Mouse (Mus musculus): ENCODE data around the gene Ext2. TPM values are rescaled to one million over a fixed set of nuclear protein-coding genes. Genes with fewer than 3 reads are reported as not detected.

Gene Ext2
- polyA plus RNA-seq, 1 experiment: not detected

DNA sequence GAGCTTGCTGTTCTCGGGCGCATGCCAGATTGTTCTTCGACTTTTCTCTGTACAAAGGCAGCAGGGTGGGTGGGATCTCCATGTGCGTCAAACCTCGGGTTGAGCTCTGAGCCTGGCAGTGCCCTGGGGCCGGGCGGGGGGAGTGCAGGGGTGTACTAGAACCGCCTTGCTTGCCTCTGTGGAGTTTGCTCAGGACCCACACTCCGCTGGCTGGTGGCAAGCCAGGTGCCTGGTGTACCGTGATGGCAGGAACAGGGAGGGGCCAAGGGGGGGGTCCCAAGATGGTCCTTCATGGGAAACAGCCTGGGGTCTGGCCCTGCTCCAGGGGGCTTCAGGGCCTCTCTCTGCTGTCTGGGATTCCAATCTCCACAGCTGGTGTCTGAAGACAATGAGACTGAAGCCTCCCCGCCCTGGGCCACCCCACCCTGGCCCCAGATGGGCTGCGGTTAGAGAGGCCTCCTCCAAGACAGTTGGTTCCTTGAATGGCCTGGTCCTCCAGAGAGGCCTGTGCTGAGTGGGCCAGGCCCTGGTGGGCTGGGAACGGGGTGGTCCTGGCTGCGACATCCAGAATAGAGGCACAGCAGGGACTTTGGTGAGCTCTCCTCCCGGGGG is 150.7 kb downstream of the Ext2 start:
- H3K4me3 ChIP-seq (ENCODE audit: insufficient read depth, low read depth, low read length): no peak overlapping the region
- 72% methylated on average over 15 of the region's 15 CpGs for WGBS
- TF ChIP-seq CTCF (IDR thresholded peaks at IDR 0.05; ENCODE audit: insufficient read depth, low read depth, low read length): no peak
- no peak for TF ChIP-seq POLR2A (IDR thresholded peaks at IDR 0.05; ENCODE audit: insufficient read depth, low read depth, low read length)
- H3K27ac ChIP-seq (ENCODE audit: insufficient read depth, low read depth, low read length): no peak overlapping the region
- H3K4me1 ChIP-seq (ENCODE audit: control insufficient read depth, insufficient read depth, low read length): no peaks in the 10 kb centered on the region

DNA sequence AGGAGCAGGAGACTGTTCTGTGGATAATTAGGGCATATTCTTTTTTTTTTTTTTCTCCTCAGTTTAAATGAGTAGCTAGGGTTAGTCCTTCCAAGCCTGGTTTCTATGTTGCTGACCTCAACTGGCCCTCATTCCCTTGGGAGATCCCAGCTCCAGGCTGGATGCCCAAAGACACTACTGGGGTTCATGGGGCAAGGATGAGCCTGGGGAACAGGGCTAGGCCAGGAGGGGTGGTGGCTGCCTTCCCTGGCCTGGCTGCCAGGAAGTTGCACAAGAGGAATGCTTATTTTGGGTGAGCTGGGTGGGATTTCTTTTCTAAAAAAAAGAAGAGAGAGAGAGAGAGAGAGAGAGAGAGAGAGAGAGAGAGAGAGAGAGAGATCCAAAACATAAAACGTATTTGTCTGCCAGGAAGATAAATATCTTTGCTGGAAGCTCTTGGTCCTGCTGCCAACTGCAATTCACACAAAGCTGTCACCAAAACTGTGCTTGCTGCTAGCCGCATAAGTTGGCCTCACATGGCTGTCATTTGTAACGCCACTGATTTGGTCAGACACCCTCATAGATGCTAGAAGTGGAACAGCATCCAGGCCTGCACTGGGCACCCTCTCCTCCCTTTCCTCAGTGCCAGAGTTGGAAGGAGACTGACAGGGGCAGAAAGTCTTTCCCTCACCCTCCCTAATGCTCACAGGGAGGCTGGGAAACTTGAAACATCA is 156.1 kb downstream of the Ext2 start:
- TF ChIP-seq POLR2A (IDR thresholded peaks at IDR 0.05; ENCODE audit: insufficient read depth, low read depth, low read length): no peak
- TF ChIP-seq CTCF (IDR thresholded peaks at IDR 0.05; ENCODE audit: insufficient read depth, low read depth, low read length): no peak
- Histone ChIP-seq H3K27ac (ENCODE audit: insufficient read depth, low read depth, low read length) (no peak overlapping the region), H3K4me3 (ENCODE audit: insufficient read depth, low read depth, low read length) (no peak overlapping the region), H3K4me1 (ENCODE audit: control insufficient read depth, insufficient read depth, low read length) (no peaks in the 10 kb centered on the region)
- WGBS: 51% methylated on average over 3 of the region's 3 CpGs

DNA sequence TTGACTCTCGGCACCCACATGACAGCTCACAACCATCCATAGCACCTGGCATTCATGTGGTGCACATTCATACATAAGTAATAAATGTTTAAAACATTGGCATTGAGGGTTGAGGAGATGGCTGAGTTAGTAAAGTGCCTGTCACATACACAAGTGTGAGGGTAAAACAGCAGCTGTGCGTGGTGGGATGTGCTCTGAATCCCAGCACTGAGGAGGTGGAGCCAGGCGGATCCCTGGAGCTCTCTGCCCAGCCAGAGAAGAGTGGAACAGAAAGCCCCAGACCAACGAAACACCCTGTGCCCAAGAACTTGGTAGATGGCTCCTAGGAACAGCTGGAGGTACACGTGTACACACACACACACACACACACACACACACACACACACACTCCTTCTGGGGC is 156.9 kb downstream of the Ext2 start:
- Histone ChIP-seq H3K4me1 (ENCODE audit: control insufficient read depth, insufficient read depth, low read length) (no peaks in the 10 kb centered on the region), H3K27ac (ENCODE audit: insufficient read depth, low read depth, low read length) (no peak overlapping the region), H3K4me3 (ENCODE audit: insufficient read depth, low read depth, low read length) (no peak overlapping the region)
- WGBS: 64% methylated on average over 5 of the region's 5 CpGs
- TF ChIP-seq POLR2A (IDR thresholded peaks at IDR 0.05; ENCODE audit: insufficient read depth, low read depth, low read length): no peak
- no peak for TF ChIP-seq CTCF (IDR thresholded peaks at IDR 0.05; ENCODE audit: insufficient read depth, low read depth, low read length)

DNA sequence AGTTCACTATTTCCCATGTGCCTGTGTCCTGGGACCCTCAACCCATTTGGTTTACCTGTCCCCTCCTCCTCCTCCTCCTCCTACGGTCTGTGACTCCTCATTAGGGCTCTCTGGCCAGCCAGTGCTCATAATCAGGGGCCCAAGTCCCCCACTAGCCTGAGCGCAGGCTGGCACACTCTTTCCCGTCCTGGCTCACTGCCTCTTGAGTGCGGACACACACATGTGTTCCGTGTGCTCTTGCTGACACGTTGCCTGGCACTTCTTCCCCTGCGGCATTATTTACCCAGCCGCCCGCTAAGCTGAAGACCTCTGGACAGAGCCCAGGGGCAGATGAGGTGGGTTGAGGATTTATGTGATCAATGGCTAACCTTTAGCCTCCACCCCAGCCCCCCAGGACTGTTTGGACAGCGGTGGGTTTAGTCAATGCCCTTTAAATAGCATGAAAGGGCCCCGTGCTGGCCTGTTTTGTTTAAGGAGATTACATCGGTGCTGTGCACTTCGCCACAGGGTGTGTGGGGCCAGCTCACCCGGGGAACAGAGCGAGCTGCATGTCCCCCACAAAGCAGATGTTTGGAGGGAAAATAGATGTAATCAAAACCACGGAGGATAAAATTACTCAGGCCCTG is 160.0 kb downstream of the Ext2 start:
- H3K27ac ChIP-seq (ENCODE audit: insufficient read depth, low read depth, low read length): no peak overlapping the region
- TF ChIP-seq CTCF (IDR thresholded peaks at IDR 0.05; ENCODE audit: insufficient read depth, low read depth, low read length): no peak
- no peak for TF ChIP-seq POLR2A (IDR thresholded peaks at IDR 0.05; ENCODE audit: insufficient read depth, low read depth, low read length)
- H3K4me3 ChIP-seq (ENCODE audit: insufficient read depth, low read depth, low read length): no peak overlapping the region
- 44% methylated on average over 16 of the region's 16 CpGs for WGBS
- no peaks in the 10 kb centered on the region for H3K4me1 ChIP-seq (ENCODE audit: control insufficient read depth, insufficient read depth, low read length)

DNA sequence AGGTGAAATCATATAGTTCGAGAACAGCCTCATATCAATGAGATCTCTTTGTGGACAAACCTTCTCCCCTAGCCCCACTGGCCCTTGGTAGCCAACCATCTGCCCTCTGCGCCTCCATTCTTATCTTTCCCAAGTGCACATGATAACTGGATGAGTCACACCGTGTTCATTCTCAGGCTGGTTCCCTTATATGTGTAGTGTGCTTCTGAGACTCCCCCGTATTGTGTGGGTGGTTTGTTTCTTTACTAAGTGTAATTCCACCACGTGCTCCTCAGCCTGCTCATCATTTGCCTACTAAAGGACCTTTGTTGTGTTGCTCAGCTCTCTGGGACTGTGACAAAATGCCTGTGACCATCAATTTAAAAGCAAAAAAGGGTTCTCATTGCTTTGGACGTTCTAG is 161.3 kb downstream of the Ext2 start:
- TF ChIP-seq CTCF (IDR thresholded peaks at IDR 0.05; ENCODE audit: insufficient read depth, low read depth, low read length) (no peak), POLR2A (IDR thresholded peaks at IDR 0.05; ENCODE audit: insufficient read depth, low read depth, low read length) (no peak)
- no peak overlapping the region for H3K4me3 ChIP-seq (ENCODE audit: insufficient read depth, low read depth, low read length)
- 65% methylated on average over 6 of the region's 6 CpGs for WGBS
- H3K27ac ChIP-seq (ENCODE audit: insufficient read depth, low read depth, low read length): no peak overlapping the region
- H3K4me1 ChIP-seq (ENCODE audit: control insufficient read depth, insufficient read depth, low read length): no peaks in the 10 kb centered on the region

DNA sequence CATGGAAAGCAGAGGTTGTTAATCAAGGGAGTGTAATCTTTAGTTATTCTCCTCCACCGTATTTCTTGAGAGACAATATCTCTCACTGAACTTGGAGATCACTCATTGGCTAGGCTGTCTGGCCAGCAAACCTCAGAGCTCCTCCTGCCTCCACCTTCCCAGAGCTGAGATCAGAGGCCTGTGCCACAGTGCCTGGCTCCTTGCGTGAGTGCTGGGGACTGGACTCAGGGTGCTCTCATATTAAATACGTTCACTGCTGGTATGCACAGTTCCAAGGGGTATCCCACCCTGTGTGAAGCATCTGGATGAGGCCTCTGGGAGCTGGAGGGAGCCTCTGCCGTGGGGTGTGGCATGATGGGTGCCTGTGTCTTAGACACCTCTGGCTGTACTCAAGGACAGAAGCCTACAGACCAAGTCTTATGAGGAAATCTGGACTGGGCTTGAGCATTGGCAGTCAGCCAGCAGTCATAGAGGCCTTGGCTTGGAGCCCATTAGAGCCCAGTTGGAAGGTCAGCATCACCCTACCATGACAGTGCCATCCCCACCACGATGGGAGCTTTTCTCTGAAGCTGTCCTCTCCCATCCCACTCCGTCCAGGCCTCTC is 162.6 kb downstream of the Ext2 start:
- TF ChIP-seq POLR2A (IDR thresholded peaks at IDR 0.05; ENCODE audit: insufficient read depth, low read depth, low read length) (no peak), CTCF (IDR thresholded peaks at IDR 0.05; ENCODE audit: insufficient read depth, low read depth, low read length) (no peak)
- no peak overlapping the region for H3K27ac ChIP-seq (ENCODE audit: insufficient read depth, low read depth, low read length)
- H3K4me3 ChIP-seq (ENCODE audit: insufficient read depth, low read depth, low read length): no peak overlapping the region
- WGBS: 81% methylated on average over 6 of the region's 6 CpGs
- no peaks in the 10 kb centered on the region for H3K4me1 ChIP-seq (ENCODE audit: control insufficient read depth, insufficient read depth, low read length)

DNA sequence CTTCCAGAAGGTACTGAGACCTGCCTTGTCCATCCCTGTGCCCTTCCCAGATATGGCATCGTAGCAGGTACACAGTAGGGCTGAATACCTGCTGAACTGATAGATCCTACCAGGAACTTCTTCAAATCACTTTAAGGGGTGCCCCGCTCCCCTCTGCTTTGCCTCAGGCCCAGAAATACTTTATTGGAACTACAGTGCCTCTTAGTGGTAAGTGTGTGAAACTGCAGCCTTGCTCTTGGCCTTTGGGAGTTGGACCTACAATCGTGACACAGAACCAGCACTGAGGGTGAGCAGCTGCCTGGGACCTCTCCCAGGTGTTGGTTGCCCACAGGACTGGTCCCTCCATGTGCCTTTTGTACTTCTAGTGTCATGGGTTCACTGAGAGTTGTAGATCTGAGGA is 163.4 kb downstream of the Ext2 start:
- Histone ChIP-seq H3K4me1 (ENCODE audit: control insufficient read depth, insufficient read depth, low read length) (no peaks in the 10 kb centered on the region), H3K4me3 (ENCODE audit: insufficient read depth, low read depth, low read length) (no peak overlapping the region), H3K27ac (ENCODE audit: insufficient read depth, low read depth, low read length) (no peak overlapping the region)
- 34% methylated on average over 3 of the region's 3 CpGs for WGBS
- TF ChIP-seq CTCF (IDR thresholded peaks at IDR 0.05; ENCODE audit: insufficient read depth, low read depth, low read length) (peak; percentile 42; the same call in 1 of the 2 replicates), POLR2A (IDR thresholded peaks at IDR 0.05; ENCODE audit: insufficient read depth, low read depth, low read length) (no peak)

DNA sequence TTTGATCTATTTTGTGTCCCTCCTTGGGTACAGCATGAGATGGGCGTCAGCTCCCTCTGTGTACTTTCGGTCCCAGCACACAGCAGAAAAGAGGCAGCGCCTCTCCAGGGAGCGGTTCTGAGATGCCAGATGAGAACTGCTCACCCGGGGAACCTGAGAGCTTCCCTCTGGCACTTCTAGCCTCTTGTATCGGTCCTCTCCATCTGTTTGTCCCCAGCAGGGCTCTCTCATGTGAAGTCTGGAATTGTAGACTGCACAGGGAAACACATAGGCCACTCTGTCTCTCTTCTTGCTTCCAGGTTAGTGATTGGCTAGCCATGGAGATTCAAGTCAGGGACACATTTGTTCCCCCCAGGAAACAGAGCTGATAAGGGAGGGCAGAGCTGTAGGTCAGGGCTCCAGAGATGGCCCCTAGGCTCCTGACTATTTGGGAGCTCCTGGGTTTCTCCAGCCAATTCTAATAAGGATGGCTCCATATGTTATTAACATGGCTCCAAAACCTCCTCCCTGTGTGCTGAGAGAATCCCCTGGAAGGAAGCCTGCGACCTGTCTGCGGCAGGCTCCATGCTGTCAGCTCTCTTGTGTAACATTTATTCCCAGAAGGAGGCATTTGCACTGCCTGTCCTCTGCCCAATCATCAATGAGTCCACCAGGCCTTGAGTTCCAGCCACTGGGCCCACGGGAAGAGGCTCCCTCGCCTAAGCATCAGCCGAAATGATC is 167.9 kb downstream of the Ext2 start:
- WGBS: 85% methylated on average over 11 of the region's 11 CpGs
- Histone ChIP-seq H3K4me3 (ENCODE audit: insufficient read depth, low read depth, low read length) (no peak overlapping the region), H3K27ac (ENCODE audit: insufficient read depth, low read depth, low read length) (no peak overlapping the region), H3K4me1 (ENCODE audit: control insufficient read depth, insufficient read depth, low read length) (peaks cover 2% of the 10 kb centered on the region)
- no peak for TF ChIP-seq CTCF (IDR thresholded peaks at IDR 0.05; ENCODE audit: insufficient read depth, low read depth, low read length)
- TF ChIP-seq POLR2A (IDR thresholded peaks at IDR 0.05; ENCODE audit: insufficient read depth, low read depth, low read length): no peak

Measured in olfactory bulb, adult 2 months (tissue).